Mouse (Mus musculus): Measurements from ENCODE around the gene Nup107. TPM values are rescaled to one million over a fixed set of nuclear protein-coding genes. Genes with fewer than 3 reads are reported as not detected.

The Nup107 gene
- polyA plus RNA-seq, 1 experiment from 2014 or later = 107 TPM

DNA sequence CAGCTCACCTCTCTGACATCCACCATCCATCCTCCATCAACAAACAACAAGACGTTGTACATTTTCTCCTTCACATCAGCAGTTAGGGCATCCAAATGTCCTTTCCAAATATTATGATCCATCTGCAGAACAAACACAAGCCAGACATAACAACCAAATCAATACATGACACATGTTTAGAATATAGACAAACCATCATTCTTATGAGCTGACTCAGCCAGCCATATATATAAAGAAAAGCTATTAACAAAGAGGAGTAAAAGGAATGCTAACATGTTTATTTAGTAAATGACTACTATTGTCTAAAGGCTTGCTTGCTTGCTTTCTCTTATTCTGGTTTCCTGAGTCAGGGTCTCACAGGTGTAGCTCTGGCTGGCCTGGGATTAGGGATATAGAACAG, 35.2 kb downstream of the Nup107 start:
- H3K9me3 ChIP-seq = no peaks in the 10 kb centered on the region
- no peak overlapping the region for H3K27ac ChIP-seq (replicated peaks)
- no peak overlapping the region for H3K4me3 ChIP-seq
- H3K4me1 ChIP-seq = no peaks in the 10 kb centered on the region
- 91% methylated on average over 1 of the region's 1 CpGs for WGBS
- no peaks in the 10 kb centered on the region for H3K27me3 ChIP-seq (replicated peaks; ENCODE audit: low read depth, poor library complexity, severe bottlenecking)
- H3K36me3 ChIP-seq (replicated peaks) = peaks cover 96% of the 10 kb centered on the region
- DNase-seq (ENCODE audit: low spot score) = no peak

DNA sequence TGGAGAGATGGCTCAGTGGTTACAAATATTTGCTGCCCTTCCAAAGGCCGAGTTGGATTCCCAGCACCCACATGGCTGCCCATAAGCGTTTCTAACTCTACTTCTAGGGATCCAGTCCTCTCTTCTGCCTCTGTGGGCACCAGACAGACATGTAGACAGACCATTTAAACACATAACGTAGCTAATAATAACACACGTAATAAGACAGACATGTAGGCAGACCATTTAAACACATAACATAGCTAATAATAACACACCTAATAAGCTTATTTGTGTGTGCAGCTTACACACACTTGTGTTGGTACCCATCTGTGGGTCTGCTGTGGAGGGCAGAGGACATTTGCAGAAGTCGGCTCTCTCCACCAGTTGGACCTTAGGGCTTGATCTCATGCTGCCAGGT, 35.7 kb downstream of the Nup107 start:
- no peaks in the 10 kb centered on the region for H3K4me1 ChIP-seq
- H3K4me3 ChIP-seq = no peak overlapping the region
- no peaks in the 10 kb centered on the region for H3K9me3 ChIP-seq
- H3K36me3 ChIP-seq (replicated peaks) = peaks cover 96% of the 10 kb centered on the region
- H3K27me3 ChIP-seq (replicated peaks; ENCODE audit: low read depth, poor library complexity, severe bottlenecking) = no peaks in the 10 kb centered on the region
- DNase-seq (ENCODE audit: low spot score) = no peak
- 91% methylated on average over 5 of the region's 5 CpGs for WGBS
- no peak overlapping the region for H3K27ac ChIP-seq (replicated peaks)

DNA sequence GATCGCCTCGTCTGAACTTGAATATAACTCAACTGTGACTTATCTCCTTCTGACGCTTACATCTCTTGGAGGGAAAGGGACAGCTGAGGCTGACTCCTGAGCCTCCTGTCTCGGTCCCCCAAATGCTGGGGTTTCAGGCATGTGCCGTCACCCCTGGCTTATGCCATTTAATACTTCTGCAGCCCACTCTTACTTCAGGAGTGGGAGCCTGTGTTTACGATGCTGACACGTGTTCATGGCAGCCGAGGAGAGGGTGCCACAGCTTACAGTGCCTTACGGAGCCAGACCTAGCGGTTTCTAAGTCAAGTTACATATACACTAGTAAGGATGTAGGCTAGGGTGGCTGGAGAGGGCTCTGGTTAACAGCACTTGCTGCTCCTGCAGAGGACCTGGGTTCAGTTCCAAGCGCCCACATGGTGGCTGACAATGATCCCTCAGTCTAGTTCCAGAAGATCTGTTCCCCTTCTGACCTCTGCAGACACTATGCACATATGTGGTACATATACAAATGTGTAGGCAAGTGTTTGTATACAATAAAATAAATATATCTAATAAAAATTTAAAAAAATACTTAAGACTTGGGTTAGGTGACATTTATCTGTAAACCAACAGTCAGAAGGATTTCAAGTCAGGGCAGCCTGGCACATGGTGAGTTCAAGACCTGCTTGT, 36.6 kb downstream of the Nup107 start:
- Histone ChIP-seq H3K4me3 (no peak overlapping the region), H3K4me1 (no peaks in the 10 kb centered on the region), H3K9me3 (no peaks in the 10 kb centered on the region), H3K27me3 (replicated peaks; ENCODE audit: low read depth, poor library complexity, severe bottlenecking) (no peaks in the 10 kb centered on the region), H3K27ac (replicated peaks) (no peak overlapping the region), H3K36me3 (replicated peaks) (peaks cover 96% of the 10 kb centered on the region)
- DNase-seq (ENCODE audit: low spot score) = no peak
- WGBS = 94% methylated on average over 11 of the region's 11 CpGs

DNA sequence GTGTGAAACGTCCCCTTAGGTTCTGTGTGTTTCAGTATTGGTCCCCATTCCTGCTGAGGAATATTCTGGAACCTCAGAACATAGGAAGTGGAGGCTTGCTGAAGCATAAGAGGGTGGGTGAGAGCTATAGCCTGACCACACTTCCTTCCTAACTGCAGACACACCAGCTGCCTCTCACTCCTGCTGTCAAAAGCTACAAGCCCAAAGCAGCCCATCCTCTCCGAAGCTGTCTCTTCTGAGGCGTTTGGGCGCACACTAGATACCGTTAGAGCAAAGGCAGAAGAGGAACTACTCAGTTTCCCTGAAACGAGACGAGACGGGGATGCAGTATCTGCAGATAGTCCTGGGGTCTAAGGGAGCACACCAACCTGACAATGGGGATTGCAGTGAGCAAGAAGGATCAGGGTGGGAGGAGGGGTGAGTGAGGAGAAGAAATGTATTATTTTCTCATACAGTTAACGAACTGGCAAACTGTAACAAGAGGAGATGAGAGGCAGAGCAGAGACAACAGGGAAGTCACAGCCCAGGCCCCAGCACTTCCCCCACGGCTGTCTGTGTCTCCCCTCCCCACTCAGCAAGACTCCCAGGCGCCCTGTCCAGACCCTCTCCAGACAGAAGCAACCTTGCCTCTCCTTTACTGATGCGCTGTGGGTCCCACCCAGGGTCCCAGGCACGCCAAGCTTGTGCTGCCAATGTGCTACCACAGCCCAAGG, 37.3 kb downstream of the Nup107 start:
- H3K36me3 ChIP-seq (replicated peaks) = peaks cover 96% of the 10 kb centered on the region
- H3K4me1 ChIP-seq = no peaks in the 10 kb centered on the region
- H3K9me3 ChIP-seq = no peaks in the 10 kb centered on the region
- no peaks in the 10 kb centered on the region for H3K27me3 ChIP-seq (replicated peaks; ENCODE audit: low read depth, poor library complexity, severe bottlenecking)
- 91% methylated on average over 13 of the region's 13 CpGs for WGBS
- no peak overlapping the region for H3K4me3 ChIP-seq
- H3K27ac ChIP-seq (replicated peaks) = no peak overlapping the region
- no peak for DNase-seq (ENCODE audit: low spot score)

DNA sequence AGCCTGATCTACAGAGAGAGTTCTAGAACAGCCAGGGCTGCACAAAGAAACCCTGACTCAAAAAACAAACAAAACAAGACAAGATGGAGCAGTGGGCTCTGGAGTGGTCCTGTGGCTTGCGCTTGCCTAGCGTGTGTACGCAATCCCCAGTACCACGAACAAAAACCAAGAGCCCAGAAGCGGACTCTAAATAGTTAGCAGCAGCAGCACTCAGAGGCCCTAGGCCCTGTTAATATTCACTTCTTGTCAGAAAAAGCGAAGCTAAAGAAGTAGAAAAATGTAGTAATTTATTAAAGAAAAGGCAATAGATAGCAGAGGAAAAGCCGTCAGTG, 37.9 kb downstream of the Nup107 start:
- H3K36me3 ChIP-seq (replicated peaks) = peaks cover 96% of the 10 kb centered on the region
- 96% methylated on average over 7 of the region's 7 CpGs for WGBS
- H3K27me3 ChIP-seq (replicated peaks; ENCODE audit: low read depth, poor library complexity, severe bottlenecking) = no peaks in the 10 kb centered on the region
- no peaks in the 10 kb centered on the region for H3K4me1 ChIP-seq
- no peak overlapping the region for H3K4me3 ChIP-seq
- no peaks in the 10 kb centered on the region for H3K9me3 ChIP-seq
- no peak overlapping the region for H3K27ac ChIP-seq (replicated peaks)
- no peak for DNase-seq (ENCODE audit: low spot score)

DNA sequence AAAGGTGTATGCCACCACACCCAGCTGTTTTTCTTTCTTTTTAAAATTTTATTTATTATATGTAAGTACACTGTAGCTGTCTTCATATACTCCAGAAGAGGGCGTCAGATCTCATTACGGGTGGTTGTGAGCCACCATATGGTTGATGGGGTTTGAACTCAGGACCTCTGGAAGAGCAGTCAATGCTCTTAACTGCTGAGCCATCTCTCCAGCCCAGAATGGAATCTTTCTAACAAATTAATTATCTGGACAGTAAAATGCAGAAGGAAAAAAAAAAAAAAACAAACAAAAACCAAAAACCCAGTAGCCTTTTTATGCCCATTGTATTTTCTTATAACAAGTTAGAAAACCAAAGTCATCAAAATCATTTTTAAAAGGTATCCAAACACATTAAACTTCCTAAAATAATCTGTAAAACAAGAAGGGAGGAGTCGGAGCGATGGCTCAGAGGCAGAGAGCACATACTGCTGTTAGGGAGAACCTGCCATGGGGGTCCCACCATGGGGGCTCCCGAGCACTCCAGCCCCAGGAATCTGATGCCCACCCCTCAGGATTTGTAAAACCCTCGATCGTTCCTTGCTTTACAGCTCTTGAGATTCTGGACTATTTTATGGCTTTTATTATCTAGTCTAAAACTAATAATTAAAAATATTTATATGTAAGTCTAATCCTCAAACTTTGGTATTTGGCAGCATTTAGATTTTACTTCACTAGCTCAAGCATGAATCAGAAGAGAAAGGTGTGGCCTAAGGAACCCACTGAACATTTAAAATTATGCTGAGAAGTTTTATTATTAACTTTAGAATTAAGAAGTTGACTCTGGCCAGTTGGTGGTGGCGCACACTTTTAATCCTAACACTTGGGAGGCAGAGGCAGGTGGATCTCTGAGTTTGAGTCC, 38.5 kb downstream of the Nup107 start:
- no peak overlapping the region for H3K27ac ChIP-seq (replicated peaks)
- 94% methylated on average over 8 of the region's 8 CpGs for WGBS
- H3K4me1 ChIP-seq = no peaks in the 10 kb centered on the region
- no peaks in the 10 kb centered on the region for H3K9me3 ChIP-seq
- no peaks in the 10 kb centered on the region for H3K27me3 ChIP-seq (replicated peaks; ENCODE audit: low read depth, poor library complexity, severe bottlenecking)
- H3K4me3 ChIP-seq = no peak overlapping the region
- DNase-seq (ENCODE audit: low spot score) = no peak
- H3K36me3 ChIP-seq (replicated peaks) = peaks cover 96% of the 10 kb centered on the region

DNA sequence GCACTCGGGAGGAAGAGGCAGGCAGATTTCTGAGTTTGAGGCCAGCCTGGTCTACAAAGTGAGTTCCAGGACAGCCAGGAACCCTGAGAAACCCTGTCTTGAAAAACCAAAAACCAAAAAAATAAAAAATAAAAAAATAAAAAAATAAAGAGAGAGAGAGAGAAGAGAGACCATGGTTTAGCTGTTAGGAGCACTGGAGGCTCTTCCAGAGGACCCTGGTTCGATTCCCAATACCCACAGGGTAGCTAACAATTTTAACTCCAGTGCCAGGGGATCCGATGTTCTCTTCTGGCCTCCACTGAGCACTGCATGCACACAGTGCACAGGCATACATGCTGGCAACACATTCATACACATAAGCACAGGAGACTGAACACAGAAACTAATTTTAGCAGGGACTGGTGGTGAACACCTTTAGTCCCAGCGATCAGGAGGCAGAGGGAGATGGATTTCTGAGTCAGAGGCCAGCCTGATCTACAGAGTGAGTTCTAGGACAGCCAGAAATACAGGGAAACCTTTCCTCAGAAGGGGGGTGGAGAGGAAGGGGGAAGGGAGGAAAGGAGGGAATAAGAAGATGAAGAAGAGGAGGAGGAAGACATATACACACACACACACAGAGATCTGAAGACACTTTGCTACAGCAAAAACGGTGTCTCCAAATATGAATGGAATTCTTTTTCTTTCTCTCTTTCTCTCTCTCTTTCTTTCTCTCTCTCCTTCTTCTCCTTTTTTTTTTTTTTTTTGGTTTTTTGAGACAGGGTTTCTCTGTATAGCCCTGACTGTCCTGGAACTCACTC, 39.5 kb downstream of the Nup107 start:
- H3K9me3 ChIP-seq = no peaks in the 10 kb centered on the region
- 95% methylated on average over 5 of the region's 5 CpGs for WGBS
- 0 out of 2 replicates have a peak, but pooled peaks cover 2% of the 10 kb centered on the region for H3K4me1 ChIP-seq
- H3K4me3 ChIP-seq = no peak overlapping the region
- DNase-seq (ENCODE audit: low spot score) = no peak
- no peak overlapping the region for H3K27ac ChIP-seq (replicated peaks)
- peaks cover 96% of the 10 kb centered on the region for H3K36me3 ChIP-seq (replicated peaks)
- no peaks in the 10 kb centered on the region for H3K27me3 ChIP-seq (replicated peaks; ENCODE audit: low read depth, poor library complexity, severe bottlenecking)

DNA sequence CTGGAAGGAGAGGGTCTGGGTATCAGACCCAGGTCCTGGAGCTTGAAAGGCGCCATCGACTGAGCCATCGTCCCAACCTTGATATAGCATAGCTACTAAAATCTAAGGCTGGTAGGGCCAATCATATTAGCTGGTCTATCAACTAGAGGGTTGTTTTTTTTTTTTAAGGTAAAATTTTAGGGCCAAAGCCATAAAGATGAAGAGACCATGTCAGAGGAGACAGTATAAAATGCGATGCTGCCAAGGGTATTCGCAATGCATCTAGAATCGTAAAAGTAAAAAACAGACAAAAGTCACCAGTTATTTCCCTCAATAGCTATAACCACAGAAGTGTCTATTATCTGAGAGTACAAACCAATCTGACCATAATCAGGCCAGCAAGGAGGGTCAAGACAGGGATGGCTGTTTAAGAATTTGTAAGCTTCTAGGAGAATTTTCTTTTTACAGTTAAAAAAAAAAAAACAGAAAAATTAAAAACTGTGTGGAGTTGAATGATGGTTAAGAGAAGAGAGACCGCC, 40.1 kb downstream of the Nup107 start:
- Histone ChIP-seq H3K27ac (replicated peaks) (no peak overlapping the region), H3K4me1 (0 out of 2 replicates have a peak, but pooled peaks cover 2% of the 10 kb centered on the region), H3K4me3 (no peak overlapping the region), H3K27me3 (replicated peaks; ENCODE audit: low read depth, poor library complexity, severe bottlenecking) (no peaks in the 10 kb centered on the region), H3K9me3 (no peaks in the 10 kb centered on the region), H3K36me3 (replicated peaks) (peaks cover 96% of the 10 kb centered on the region)
- no peak for DNase-seq (ENCODE audit: low spot score)
- WGBS = 97% methylated on average over 7 of the region's 7 CpGs

DNA sequence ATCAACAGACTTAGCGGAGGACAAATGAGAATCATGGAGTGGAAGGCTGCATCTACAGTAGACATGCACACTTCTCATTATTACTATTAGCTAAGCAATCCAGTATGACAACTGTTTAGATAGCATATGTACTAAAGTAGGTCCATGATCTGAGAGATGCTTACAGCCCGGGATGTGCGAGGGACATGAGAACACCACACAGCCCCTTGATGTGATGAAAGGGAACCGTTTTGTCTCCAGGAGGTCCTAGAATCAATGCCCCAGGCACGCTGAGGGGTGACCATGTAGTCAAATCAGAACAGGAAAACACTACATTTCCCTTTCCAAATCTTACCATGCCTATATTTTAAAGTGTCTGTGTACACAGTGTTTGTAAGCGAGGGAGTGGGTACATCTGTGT, 40.8 kb downstream of the Nup107 start:
- WGBS = 95% methylated on average over 6 of the region's 6 CpGs
- H3K27me3 ChIP-seq (replicated peaks; ENCODE audit: low read depth, poor library complexity, severe bottlenecking) = no peaks in the 10 kb centered on the region
- no peak overlapping the region for H3K4me3 ChIP-seq
- H3K4me1 ChIP-seq = 0 out of 2 replicates have a peak, but pooled peaks cover 2% of the 10 kb centered on the region
- H3K9me3 ChIP-seq = no peaks in the 10 kb centered on the region
- no peak for DNase-seq (ENCODE audit: low spot score)
- peaks cover 91% of the 10 kb centered on the region for H3K36me3 ChIP-seq (replicated peaks)
- H3K27ac ChIP-seq (replicated peaks) = no peak overlapping the region

DNA sequence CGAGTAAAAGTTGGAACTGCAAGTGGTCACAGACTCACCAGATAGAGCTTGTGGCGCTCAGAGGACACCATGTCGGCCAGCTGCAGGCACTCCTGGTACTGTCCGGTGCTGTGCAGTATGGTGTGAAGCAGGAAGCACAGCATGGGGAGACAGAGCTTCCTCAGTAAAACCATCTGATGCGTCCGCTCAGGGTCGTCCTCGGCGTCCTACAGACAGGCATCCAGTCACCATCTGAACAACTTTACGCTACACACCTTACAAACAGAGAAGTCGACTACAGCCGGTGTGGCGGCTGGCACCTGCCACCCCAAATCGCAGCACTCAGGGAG, 41.3 kb downstream of the Nup107 start:
- H3K4me3 ChIP-seq = no peak overlapping the region
- 96% methylated on average over 14 of the region's 14 CpGs for WGBS
- H3K36me3 ChIP-seq (replicated peaks) = peaks cover 86% of the 10 kb centered on the region
- 0 out of 2 replicates have a peak, but pooled peaks cover 2% of the 10 kb centered on the region for H3K4me1 ChIP-seq
- no peaks in the 10 kb centered on the region for H3K27me3 ChIP-seq (replicated peaks; ENCODE audit: low read depth, poor library complexity, severe bottlenecking)
- H3K9me3 ChIP-seq = no peaks in the 10 kb centered on the region
- DNase-seq (ENCODE audit: low spot score) = no peak
- no peak overlapping the region for H3K27ac ChIP-seq (replicated peaks)

DNA sequence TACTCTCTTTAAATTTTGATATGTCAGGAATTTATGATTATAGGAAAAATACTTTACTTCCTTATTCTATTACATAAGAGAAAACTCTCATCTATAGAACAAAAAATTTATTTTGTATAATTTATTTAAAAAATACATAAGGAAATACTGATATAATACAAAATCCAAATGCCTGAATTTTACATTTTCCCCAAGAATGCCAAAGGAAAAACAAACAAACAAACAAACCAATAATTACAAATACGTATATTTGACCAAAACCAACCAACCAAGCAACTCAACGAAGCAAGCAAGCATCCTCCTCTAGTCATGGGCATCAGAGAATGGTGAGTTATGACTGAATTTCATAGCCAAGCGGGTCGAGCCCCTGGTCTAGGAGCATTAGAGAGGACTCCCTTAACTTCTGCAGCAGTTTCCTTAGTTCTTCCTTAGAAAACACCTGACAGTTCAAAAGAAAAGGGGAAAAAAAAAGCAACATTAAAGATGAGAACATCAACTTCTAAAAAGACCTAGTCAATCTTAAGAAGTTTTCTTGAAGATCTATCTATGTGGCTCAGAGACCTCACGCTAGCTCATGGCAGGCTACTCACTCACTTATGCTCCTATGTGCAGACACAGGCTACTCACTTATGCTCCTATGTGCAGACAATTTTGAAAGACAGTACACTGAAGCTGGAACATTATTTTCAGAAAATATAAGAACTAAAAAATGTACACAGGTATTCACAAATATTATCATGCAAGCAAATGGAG, 41.8 kb downstream of the Nup107 start:
- H3K4me3 ChIP-seq = no peak overlapping the region
- peaks cover 80% of the 10 kb centered on the region for H3K36me3 ChIP-seq (replicated peaks)
- WGBS = 95% methylated on average over 5 of the region's 5 CpGs
- no peaks in the 10 kb centered on the region for H3K27me3 ChIP-seq (replicated peaks; ENCODE audit: low read depth, poor library complexity, severe bottlenecking)
- H3K27ac ChIP-seq (replicated peaks) = no peak overlapping the region
- H3K4me1 ChIP-seq = 0 out of 2 replicates have a peak, but pooled peaks cover 2% of the 10 kb centered on the region
- no peak for DNase-seq (ENCODE audit: low spot score)
- H3K9me3 ChIP-seq = no peaks in the 10 kb centered on the region
